Mouse (Mus musculus) cerebellum, adult 8-10 months (tissue): ENCODE results near the gene Ggt5.
A peak's percentile ranks its signal among the peaks of the same experiment; 100 is the strongest.
"Not testable (repeated sequence)": the region's sequence is repeated elsewhere in the genome, so short reads cannot be mapped to it uniquely, and the experiment has no call there.

Experiments used
- DNase-seq: peaks from one replicate; pipeline ENCODE4 v3.0.0; 2022

Ggt5 gene

DNA sequence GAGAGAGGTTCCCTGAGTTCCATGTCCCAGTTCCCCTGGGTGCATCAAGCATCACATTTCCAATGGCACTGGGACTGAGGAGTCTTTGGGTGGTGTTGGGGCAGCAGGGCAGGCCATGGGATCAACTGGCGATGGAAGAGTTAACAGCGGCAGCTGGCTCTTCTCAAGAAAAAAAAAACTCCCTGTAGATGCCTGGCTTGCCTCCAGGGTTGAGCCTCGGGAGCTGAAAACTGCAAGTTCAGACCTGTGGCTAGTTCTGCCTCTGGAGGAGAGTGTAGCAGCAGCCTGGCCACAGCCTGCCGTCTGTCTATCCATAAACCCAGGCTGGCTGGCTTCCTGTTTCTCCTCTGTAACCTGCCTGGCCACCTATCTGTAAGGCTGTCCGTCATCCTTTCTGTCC lies at the start of gene Ggt5:
TSS of gene Ggt5 (plus strand) at position 212 of the 400 bp plus-strand sequence.
- DNase-seq, result no peak

DNA sequence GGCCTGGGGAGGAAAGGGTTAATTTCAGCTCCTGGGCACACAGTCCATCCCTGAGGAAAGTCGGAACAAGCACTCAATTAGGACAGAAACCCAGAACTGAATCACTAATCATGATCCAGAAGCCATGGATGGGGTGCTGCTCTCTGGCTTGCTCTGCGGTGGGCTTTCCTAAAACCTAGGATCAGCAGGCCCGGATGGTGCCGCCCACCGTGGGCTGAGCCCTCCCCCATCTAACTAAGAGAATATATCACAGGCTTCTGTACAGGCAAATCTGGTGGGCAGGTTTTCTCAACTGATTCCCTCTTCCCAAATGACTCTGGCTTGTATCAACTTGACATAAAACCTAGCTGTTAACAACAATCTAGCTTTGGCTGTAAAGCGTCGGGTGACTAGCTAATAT lies 41.2 kb upstream of the Ggt5 start:
- DNase-seq, result no peak

DNA sequence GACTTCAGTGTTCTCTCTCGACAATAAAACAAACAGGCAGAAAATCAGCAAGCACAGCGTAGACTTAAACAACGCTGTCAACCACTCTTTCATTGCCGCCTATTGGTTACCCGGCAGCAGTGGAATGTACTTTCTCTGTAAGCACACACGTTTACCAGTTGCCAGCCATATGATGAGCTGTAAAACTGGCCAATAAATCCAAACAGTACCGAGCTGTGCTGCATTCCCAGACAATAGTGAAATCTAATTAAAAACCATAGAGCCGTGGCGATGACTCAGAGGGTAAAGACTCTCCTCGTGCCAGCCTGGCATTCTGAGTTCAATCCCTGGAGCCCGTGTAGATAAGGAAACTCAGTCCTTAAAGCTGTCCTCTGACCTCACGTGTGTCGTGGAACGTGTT lies 40.7 kb upstream of the Ggt5 start:
- no peak for DNase-seq

DNA sequence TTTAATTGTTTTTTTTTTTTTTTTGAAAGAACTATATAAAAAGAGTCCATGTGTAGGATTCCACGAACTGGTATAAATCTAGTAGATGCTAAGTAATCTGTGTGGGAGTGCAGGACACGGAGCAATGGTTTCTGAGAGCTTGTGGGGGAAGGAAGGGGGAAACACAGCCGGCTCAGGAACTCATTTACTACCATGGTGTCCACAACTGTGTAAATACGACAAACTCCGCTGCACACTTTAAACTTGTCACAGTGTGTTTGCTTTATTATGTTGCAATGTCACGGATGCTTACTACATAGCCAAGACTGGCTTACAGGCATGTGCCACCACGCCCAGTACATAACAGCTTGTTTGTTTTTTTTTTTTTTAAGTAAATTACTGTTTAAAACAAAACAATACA lies 39.3 kb upstream of the Ggt5 start:
- no peak for DNase-seq

DNA sequence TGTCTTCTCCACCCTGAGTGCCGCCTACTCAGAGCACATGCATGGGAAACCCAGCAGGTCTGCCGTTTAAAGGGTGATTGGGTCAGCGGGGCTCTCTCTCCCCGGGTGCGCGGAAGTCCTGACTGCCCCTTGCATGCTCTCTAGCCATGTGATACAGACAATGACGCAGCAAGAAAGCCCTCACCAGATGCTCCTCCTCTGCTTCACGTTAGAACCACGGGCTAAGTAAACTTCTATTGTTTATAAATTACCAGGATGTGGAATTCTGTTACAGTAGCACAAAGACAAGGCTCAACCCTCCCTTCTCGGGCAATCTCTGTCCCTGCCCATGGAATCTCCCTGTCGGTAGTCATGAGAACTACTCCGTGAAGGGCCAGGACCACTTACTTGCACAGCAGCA lies 38.0 kb upstream of the Ggt5 start:
- no peak for DNase-seq

DNA sequence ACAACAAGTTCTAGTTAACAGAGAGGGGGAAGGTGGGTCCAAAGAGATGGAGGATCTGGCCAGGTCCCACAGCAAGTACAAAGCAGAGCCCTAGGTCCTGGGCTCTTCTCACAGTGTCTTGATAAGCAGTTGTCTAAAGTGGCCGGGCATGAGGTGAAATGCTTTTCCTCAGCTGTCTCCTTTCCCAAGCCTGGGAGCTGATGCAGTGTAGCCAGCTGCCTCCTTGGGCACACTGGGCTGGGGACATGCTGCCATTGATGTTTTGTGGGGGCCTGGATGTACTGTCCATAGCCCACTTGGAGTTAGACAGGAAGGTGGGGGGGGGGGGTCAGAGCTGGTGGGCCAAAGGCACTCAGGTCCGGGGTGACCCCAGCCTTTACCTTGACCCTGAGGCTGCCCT lies 37.0 kb upstream of the Ggt5 start:
- DNase-seq, result no peak

DNA sequence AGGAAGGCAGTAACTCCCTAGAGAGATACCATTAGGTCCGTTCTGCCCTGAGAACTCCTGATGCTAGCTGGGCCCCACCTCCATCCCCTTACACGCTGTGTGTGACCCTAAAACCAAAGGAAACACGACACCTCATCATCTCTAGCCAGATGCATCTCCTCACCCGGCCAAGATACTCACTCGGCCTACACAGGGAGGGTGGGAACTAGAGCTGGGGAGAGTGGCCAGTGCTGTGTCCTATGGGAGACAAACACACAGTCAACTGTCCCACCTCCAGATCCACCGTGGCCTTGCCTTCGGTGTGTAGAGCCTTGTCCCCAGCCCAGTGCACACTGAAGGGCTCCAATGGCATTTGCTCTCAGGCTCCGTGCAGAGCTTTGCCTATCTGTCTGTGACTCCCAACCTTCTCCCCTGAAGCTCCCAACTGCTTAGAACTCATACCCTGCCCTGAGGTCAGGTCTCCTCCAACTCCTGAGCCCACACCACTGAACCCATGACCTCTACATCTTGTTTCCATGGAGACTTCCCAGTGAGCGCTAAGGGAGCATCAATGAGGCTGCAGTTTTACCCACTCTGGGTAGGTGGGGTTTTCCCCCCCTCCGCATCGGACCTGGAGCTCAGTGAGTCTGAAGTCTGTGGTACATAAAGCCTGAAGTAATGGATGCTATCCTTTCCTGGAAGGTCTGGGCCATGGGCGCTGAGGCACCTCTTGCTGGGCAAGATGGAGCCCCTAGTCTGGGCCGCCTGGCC lies 36.3 kb upstream of the Ggt5 start:
- DNase-seq, result no peak

DNA sequence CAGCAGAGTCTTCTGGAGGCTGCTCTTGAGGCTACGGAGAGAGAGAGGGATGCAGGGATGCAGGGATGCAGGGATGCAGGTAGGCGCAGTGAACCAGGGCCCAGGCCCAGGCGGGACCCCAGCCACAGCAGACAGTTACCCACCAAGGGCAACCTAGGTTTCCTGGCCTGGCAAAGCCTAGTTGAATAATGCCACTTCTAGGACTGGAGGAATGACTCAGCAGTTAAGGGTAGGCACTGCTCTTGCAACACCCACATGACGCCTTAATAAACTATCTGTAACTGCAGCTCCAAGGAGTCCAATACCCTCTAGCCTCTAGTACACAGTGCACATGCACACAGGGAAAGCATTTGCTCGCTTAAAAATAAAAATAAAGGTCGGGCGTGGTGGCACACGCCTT lies 35.0 kb upstream of the Ggt5 start:
- no peak for DNase-seq

DNA sequence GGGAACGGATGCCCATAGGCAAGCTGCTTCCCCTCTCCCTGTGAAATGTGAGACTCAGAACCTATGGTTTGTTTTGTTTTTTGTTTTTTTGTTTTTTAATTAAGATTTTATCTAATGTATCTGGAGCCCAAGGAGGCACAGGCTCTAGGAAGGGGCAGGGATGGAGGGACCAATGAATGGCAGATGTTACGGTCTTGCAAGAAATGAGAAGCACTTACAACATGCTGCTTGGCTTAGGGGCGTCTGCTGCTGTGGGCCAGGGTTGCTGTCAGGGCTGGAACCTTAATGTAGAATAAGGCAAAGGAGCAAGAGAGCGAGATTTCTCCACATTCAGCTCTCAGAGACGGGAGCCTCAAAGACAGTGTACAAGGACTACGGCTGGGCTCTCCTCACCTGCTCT lies 33.6 kb upstream of the Ggt5 start:
- DNase-seq, result no peak

DNA sequence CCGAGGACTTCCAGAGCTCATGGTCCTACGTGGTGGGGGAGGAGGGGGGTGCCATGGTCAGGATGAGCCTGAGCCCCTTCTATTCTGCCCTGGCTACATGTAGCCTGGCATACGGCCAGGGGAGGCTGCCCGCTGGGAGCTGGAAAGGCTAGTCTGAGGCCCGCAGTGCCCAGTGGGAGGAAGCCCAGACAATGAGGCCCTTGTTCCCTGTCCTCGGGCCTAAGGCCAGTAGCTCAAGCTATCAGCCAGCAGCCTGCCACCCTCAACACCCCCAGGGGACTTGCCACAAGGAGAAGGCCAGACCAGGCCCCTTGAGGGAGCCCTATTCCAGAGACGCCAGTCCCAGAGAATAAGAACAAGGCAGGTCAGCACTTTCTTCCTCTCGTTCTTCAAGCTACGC lies 33.1 kb upstream of the Ggt5 start:
- peak; percentile 45 for DNase-seq

DNA sequence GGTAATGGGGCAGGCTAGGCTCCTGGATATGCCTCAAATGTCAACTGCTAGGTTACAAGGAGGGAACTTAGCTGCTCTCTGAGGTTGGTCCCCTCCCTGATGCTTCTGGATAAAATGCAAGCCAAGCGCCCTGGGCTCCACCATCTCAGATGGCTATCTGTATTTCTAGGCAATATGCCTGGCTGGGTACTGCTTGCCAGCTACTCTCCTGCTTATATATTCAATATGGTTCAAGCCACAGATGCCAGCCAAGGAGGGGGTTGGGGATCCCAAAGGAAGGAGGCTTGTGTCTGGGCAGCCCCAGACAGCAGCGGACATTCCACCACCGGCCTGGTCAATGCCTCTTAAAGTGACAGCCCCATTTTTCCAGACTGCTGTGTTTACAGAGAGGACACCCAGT lies 30.6 kb upstream of the Ggt5 start:
- DNase-seq, result peak; percentile 72

DNA sequence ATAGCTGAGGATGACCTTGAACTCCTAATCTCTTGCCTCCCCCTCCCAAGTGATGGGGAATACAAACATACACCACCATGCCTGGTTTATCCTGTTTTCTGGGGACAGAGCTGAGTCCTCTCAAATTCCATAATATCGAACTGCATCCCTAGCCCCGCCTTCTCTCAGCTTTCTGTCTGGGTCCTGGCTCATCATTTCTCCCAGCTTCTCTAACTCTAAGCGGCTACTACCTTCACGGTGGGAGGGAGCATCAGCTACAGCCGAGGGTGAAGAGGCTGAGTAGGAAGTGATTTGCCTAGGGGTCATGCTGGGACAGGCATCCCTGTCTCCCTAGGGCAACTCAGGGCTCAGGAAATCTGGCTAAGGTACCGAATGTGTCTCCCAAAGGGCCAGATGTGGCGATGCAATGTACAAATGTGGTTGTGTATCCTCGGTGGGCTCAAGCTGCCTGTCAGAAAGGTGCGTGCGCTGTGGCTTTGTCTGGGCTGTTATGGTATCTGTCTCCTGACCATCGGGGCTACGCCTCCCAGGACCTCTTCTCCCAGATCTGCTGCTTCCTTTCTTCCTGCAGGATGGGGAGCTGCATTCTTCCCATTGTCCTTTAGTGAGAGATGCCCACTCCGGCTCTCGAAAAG lies 30.0 kb upstream of the Ggt5 start:
- no peak for DNase-seq

DNA sequence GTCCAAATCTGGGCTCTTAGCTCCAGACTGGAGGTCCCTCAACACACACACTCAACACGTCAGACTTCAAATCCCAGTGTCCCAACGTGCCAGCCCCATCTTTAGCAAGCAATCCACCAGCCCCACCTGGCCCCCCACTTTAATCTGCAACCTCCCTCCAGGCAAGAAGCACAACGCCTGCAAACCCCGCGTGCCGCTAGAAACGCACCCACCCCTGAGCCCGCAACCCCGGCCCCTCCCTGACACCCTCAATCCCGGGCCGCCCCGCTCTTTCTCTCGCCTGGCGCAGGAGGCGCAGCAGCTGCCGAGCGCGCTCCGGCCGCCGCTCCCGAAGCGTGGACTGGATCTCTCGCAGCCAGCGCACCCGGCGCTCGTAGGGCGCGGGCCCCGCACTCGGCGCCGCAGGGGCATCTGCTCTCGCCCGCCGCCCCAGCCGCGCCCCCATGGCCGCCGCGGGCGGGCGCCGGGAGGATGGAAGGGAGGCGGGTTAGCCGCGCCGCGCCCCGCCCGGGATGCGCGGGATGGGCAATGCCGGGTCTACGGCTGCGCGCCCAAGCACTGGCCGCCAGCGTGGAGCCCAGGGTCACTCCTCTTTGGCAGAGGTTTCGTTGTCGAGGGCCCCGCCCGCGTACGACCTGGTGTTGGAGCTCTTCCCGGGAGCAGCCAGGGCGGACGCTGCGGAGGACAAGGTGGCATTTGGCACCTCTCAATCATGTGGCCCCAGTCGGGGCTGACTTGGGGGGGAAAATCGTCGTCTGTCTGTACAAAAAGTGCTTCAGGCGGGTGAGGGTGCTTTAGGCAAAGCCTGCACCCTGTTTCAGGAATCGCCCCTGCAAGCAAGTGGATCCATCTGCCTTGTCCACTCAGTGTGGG lies 29.2 kb upstream of the Ggt5 start, which contains the start of gene Lrrc75b:
TSS of gene Lrrc75b (minus strand) at position 655 of the 873 bp plus-strand sequence.
- DNase-seq, result peak; percentile 77

DNA sequence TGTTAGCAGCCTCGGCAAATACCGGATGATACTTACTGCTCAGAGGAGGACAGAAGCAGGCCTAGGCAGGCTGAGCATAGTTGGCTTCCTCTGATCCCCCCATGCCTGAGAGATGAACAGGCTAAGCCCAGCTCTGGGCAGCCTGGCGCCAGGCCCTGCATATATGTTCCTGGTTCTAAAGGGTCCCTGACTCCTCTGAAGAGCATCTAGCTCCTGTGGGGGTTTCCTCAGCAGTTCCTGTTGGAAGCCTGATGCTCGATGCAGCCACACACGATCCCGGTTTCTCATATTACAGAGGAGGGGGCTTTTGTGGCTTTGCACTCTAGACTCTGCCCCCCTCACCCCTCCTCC lies 28.6 kb upstream of the Ggt5 start:
- DNase-seq, result no peak

DNA sequence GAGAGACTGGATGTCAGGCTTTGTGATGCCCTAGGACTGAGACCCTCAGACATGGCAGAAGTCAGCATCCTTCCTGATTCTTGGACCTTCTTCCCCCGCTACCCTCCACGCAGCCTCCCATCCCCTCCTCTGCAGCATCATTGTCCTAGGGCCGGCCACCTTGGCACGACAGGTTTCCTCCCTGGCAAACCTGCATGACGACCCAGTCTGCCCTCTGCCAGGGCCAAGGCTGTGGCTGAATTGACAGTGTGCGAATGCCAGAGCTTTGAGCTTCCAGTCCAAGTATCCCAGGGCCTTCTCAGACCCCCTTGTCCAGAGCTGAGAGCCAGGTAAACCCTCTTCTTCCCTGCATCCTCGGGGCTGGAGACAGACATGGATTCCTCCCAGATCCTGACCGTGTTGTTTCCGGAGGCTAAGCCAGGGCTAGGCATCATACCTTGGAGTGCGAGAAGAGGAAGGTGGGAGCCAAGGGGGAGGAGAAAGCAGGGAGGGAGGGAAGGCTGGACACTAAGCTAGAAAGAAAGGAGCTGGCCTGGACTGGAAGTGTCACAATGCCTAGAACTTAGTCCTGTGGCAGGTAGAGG lies 28.0 kb upstream of the Ggt5 start, which contains the start of gene Ggt1:
TSS of gene Ggt1 (plus strand) at position 534 of the 584 bp plus-strand sequence.
- no peak for DNase-seq

DNA sequence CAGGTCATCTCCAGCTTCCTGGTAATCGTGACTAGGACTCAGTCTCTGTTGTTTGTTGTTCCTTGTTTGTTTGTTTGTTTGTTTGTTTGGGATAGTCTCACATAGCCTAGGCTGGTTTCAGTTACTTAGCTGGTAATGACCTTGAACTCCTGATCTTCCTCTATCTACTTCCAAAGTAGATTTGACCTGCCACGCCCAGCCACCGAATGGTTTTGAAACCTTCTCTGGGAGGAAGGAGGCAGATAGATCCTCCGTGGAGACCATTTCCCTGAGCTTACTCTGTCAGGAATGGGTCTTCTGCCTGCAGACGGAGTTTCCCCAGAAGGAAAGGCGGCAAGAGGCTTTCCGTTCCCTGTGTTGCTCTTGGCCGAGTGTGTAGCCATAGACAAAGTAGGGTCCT lies 26.5 kb upstream of the Ggt5 start:
- no peak for DNase-seq

DNA sequence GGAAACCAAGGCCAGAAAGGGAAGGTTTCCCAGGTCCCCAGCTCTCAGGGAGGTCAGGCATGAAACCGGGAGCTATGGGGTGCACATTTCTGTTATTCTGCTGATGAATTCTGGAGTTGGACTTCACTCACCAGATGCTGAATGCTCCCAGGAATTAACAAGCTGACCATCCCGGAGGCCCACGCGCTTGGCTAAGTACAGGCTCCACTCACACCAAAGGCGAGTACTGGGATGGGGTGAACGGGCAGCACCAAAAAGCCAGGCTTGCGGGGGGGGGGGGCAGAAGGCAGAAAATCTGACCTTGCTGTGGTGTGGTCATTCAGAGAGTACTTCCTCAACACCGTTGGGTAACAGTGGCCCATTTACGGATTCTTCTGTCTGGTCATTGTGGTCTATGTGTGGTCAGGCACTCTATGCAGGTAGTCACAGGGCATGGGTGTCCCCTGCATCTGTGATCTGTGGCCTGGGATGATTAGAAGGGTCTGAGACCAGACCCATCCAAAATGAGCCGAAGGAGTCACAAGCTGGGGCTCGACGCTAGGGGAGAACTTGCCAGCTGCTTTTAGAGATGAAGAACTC lies 24.4 kb upstream of the Ggt5 start:
- no peak for DNase-seq

DNA sequence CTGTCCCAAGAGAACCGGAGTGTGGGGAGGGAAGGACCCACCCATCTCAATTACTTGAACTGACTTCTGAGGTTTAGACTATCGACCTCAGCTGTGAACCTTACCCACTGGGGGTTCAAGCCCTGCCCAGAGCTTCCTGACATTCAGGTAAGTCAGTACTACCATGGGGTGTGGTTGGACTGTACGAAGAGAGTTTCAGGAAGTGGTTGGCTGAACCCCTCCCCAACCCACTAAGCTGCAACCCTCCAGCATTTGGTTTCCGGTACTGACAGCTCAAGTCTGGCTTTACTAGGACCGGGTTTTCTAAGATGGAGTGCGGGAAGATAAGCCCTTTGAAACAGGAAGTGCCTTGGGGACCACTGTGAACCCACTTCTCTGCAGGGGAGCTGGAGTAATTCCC lies 23.7 kb upstream of the Ggt5 start:
- DNase-seq, result no peak

DNA sequence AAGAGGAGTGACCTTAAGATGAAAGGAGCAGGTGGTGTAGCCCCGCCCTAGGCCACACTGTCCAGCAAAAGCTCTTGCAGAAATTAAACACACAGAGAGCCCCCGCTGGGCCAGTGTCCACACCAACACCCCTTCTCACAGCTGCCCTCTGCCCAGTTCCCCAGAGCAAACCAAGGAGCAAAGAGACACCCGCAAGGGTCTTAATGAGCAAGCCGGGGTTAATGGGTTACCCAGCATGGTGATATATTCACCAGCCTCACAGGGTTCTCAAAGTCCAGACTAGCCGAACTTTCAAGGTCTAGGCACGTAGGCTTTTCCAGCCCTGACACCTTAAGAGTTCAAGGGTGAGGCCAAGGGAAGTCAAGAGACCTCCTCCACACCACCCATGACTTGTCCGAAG lies 23.2 kb upstream of the Ggt5 start:
- DNase-seq, result no peak

DNA sequence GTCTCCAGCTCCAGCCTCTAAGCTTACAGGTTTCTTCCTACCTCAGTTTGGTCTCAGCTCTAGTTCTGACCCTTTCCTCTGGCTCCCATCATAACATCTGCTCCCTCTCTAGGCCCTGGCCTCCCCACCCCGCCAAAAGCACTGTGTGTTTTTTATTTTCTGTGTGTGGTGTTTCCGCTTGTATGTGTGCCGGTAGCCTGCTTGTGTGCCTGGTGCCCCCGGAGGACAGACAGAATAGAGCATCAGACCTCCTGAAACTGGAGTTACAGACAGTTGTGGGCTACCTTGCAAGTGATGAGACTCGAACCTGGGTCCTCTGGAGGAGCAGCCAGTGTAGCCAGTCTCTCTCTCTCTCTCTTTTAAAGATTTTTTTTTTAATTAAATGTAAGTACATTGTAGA lies 22.8 kb upstream of the Ggt5 start:
- no peak for DNase-seq

DNA sequence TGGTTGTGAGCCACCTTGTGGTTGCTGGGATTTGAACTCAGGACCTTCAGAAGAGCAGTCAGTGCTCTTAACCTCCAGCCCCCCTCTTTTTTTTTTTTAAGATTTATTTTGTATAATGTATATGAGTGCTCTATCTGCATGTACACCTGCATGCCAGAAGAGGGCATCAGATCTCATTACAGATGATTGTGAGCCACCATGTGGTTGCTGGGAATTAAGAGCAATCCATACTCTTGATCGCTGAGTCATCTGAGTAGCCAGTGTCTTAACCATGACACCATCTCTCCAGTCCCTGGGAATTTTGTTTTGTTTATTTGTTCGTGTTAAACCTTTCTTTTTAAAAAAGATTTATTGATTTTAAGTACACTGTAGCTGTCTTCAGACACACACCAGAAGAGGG lies 22.4 kb upstream of the Ggt5 start:
- DNase-seq, result not testable (repeated sequence)

DNA sequence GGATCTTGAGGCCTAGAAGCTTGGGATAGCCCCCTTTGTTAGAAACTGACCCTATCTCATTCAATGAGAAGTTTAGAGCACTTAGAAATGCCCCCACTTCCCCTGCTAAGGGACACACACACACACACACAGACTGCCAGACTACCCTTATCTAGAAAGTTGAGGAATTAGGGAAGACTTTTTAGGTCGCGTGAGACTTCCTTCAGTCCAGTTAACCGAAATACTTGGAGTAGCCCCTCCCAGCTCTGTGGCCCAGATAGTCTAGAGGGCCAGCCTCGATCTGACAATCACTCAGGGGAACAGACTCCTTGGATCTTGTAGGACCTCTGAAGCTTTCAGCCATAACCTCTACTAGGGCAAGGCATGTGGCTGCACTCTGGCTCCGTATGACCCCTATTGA lies 21.1 kb upstream of the Ggt5 start:
- DNase-seq, result no peak

DNA sequence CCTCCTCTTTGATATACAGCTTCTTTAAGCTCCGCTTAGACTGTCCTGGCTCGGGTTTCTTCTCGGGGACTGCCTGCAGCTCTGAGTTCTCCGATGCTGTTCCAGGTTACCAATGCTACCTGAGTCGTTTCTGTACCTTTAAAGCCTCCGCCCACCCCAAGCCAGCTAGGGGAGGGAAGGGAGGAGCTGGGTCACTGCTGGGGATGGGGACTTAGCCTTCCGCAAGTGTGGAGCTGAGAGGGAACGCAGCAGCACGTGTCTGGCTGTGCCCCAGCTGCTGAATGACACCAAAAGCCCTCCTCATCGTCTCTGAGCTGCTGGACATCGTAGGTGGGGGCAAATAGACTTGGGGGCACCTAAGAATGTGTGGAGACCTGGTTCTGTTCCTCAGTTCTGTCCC lies 20.7 kb upstream of the Ggt5 start:
- DNase-seq, result no peak
